In genomic region chr7:116515059-116515458, GRCm38 (mm10) we compare ENCODE assay signal across 19 mouse cellular contexts. TPM values are rescaled to one million over a fixed set of nuclear protein-coding genes. Genes with fewer than 3 reads are reported as not detected.
DNase-seq lines count a peak whose midpoint lies in the region; ATAC-seq lines count a peak whose summit lies in the region.
"Had no signal": no experiment of that assay in that cellular context is flagged by ENCODE, and none has a peak within 500 bp of the region (broad histone marks: within the 10 kb centered on the region; RNA-seq: fewer than 3 reads in every experiment).

No protein-coding gene starts in this region.

- intact Hi-C loops in heart, postnatal 10 days (cut with DNase I): no loop called here
- intact Hi-C loops in left cerebral cortex, postnatal 10 days (cut with DNase I): no loop called here

- ATAC-seq in granulocyte monocyte progenitor cell, adult 5-6 weeks (replicated peaks; ENCODE audit: poor library complexity, severe bottlenecking): peak; percentile 33
- ATAC-seq: intestine, postnatal 0 days; Patski had no signal

- peak; percentile 82 for DNase-seq in heart, adult 11 months
- DNase-seq in heart, postnatal 10 days: no peak
- DNase-seq in 416B (ENCODE audit: low read depth): peak; percentile 14
- DNase-seq in lung, postnatal 25 days (ENCODE audit: low spot score): peak; percentile 54
- no peak for DNase-seq in frontal cortex, postnatal 14 days (ENCODE audit: low spot score in 2 of 2)
- no peak for DNase-seq in thymus, postnatal 4 days
- DNase-seq in left cerebral cortex, postnatal 10 days (ENCODE audit: extremely low spot score in 1 of 2, low spot score in 2 of 2): no peak
- DNase-seq: adrenal gland, postnatal 36 days; cerebellum, adult 11-12 months; cerebellum, postnatal 10 days; heart, postnatal 14 days; kidney, postnatal 4 days; liver; retina, postnatal 1 day; right cerebral cortex, postnatal 25 days; thymus, postnatal 25 days had no signal

RNA-seq across cellular contexts. Expression of gene Nucb2, which starts 10.9 kb away (rescaled TPM):
- total RNA-seq in heart, postnatal 10 days (2021): 10 to 100 TPM; 13.8 to 14.4 TPM
- 39.3 and 55.1 TPM in 2 replicates for total RNA-seq in granulocyte monocyte progenitor cell, adult 5-6 weeks (2014; fragmentation: Nextera tagmentation)
- 87.7 and 106 TPM in 2 replicates for total RNA-seq in granulocyte monocyte progenitor cell, adult 5-6 weeks (2017)
- total RNA-seq in left cerebral cortex, postnatal 10 days (2021): 10 to 100 TPM; 32.1 to 40.0 TPM

Comparison
In these comparisons a context has a peak if more than half of its experiments do, and no peak if none do; other contexts are left out.
1. DNase-seq: peak in heart, adult 11 months (single experiment), 416B (single experiment) and lung, postnatal 25 days (single experiment); none in heart, postnatal 10 days (0 of 2), frontal cortex, postnatal 14 days (0 of 2), thymus, postnatal 4 days (single experiment) and left cerebral cortex, postnatal 10 days (0 of 2).